Mouse (Mus musculus): ENCODE results near the gene Obscn.

DNA sequence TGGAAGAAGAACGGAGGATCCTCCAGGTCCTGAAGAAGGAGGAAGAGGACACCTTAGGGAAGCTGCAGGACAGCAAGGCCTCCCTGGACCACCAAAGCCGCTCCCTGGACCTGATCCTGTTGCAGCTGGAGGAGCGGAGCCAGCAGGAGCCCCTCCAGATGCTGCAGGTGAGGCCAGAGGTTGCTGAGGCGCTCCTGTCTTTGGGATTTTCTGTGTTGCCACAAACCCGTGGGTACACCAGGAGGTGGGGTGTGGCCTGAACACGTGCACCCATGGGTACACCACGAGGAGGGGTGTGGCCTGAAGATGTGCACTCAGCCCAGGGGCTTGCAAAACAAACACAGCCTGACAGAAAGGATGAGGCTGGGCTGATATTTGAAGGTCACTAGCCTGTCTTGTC is 167.7 kb downstream of the Obscn start:
- TF ChIP-seq POLR2A (IDR thresholded peaks at IDR 0.05; ENCODE audit: borderline replicate concordance, insufficient read depth, low read length) (no peak), CTCF (IDR thresholded peaks at IDR 0.05; ENCODE audit: borderline replicate concordance, insufficient read depth, low read depth, low read length) (no peak)
